Mouse (Mus musculus): ENCODE results near the gene Pdap1.

Pdap1 gene

GRCm38 (mm10) chr5:145081866-145082613, 58.0 kb downstream of the Pdap1 start:
- DNase-seq (ENCODE audit: low read depth), result no peak

Data from c-Kit-positive CD71-positive TER-119-negative erythroid progenitor cells, embryonic 14.5 days (primary cell).